Mouse (Mus musculus) liver, postnatal 0 days (tissue): ENCODE data around the gene Olfr66. TPM values are rescaled to one million over a fixed set of nuclear protein-coding genes. Genes with fewer than 3 reads are reported as not detected.
A peak's percentile ranks its signal among the peaks of the same experiment; 100 is the strongest.

ENCODE experiments used
- ATAC-seq: fragments of 200-750 bp; cut with Nextera tagmentation; 2 replicates; pipeline ENCODE4 v1.8.0; 2017; ENCODE audit warnings: mild to moderate bottlenecking, moderate library complexity
- DNase-seq: peaks from one replicate; pipeline ENCODE4 v3.0.0-alpha.2; 2016
- H3K27ac ChIP-seq: fragments of 300-500 bp; sonication (generic); 2 replicates; pipeline ENCODE4 v1.5.1; 2014; ENCODE audit warnings: antibody characterized with exemption, moderate library complexity, mild to moderate bottlenecking, low read depth
- H3K27me3 ChIP-seq: fragments of 300-500 bp; sonication (generic); 2 replicates; pipeline ENCODE4 v1.6.1; 2014; ENCODE audit warnings: low read length, control low read depth, mixed read lengths; ENCODE audit not compliant: insufficient read depth
- H3K36me3 ChIP-seq: fragments of 300-500 bp; sonication (generic); replicated peaks from 2 replicates; pipeline ENCODE4 v1.6.1; 2014; ENCODE audit warnings: mild to moderate bottlenecking, control low read depth, low read length, moderate library complexity, mixed read lengths; ENCODE audit not compliant: insufficient read depth
- H3K4me1 ChIP-seq: fragments of 300-500 bp; sonication (generic); 2 replicates; pipeline ENCODE4 v1.6.1; 2014; ENCODE audit warnings: antibody characterized with exemption, mild to moderate bottlenecking, control low read depth; ENCODE audit not compliant: insufficient read depth
- H3K4me2 ChIP-seq: fragments of 300-500 bp; sonication (generic); 2 replicates; pipeline ENCODE4 v1.6.1; 2014; ENCODE audit warnings: low read depth, mild to moderate bottlenecking, low read length, moderate library complexity, mixed read lengths
- H3K4me3 ChIP-seq: fragments of 300-500 bp; sonication (generic); 2 replicates; pipeline ENCODE4 v1.5.1; 2014; ENCODE audit warnings: low read depth, low read length
- H3K9ac ChIP-seq: fragments of 300-500 bp; sonication (generic); replicated peaks from 2 replicates; pipeline ENCODE4 v1.6.1; 2014; ENCODE audit warnings: mild to moderate bottlenecking, moderate library complexity
- H3K9me3 ChIP-seq: fragments of 300-500 bp; sonication (generic); 2 replicates; pipeline ENCODE4 v1.6.1; 2016; ENCODE audit warnings: mild to moderate bottlenecking, control low read depth, low read length, mixed read lengths
- CTCF ChIP-seq: sonication (generic); IDR thresholded peaks from 2 replicates; pipeline ENCODE4 v1.5.1; 2016; ENCODE audit warnings: antibody characterized with exemption, low read depth
- EP300 ChIP-seq: IDR thresholded peaks from 2 replicates; pipeline ENCODE4 v1.6.1; 2016; ENCODE audit warnings: antibody characterized with exemption, low read depth, mild to moderate bottlenecking
- WGBS: fragments of 180-500 bp; shearing (Covaris S2); extraction: QIAGEN DNeasy Blood & Tissue Kit; methylation state at CpG from one replicate; pipeline ENCODE4 v1.1.7; 2014; ENCODE audit not compliant: insufficient replicate concordance; 5-methylcytosine and 5-hydroxymethylcytosine counted together
- polyA plus RNA-seq: library from polyadenylated mRNA; unstranded; fragments of >200 nt; fragmentation: Nextera tagmentation; extraction: Ambion mirVana; gene quantifications from 2 replicates; pipeline ENCODE4 v1.2.1, GENCODE M21; 2015

Gene Olfr66
- polyA plus RNA-seq, 1 experiment from 2014 or later = not detected

DNA sequence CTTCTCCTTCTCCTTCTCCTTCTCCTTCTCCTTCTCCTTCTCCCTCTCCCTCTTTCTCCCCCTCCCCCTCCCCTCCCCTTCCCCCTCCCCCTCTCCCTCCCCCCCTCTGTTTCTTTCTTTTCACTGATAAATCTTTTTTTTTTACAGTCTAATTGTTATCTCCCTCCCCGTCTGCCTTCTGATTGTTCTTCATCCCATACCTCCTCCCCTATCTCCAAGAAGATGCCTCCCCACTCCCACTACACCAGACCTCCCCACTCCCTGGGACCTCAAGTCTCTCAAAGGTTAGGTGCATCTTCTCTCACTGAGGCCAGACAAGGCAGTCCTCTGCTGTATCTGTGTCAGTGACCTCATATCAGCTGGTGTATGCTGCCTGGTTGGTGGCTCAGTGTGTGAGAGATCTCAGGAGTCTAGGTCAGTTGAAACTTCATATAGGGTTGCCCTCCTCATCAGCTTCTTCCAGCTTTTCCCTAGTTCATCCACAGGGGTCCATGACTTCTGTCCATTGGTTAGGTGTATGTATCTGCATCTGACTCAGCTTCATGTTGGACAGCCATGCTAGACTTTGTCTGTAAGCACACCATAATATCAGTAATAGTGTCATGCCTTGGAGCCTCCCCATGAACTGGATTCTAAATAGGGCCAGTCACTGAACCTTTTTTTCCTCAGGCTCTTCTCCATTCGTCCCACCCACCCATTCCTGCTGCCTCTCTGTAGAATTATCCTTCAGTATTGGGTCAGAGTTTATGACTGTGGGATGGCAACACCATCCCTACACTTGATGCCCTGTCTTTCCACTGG lies 41.3 kb downstream of the Olfr66 start:
- Histone ChIP-seq H3K4me3 (no peak overlapping the region), H3K9me3 (no peaks in the 10 kb centered on the region), H3K36me3 (no peaks in the 10 kb centered on the region), H3K27ac (no peak overlapping the region), H3K4me1 (no peaks in the 10 kb centered on the region), H3K4me2 (no peak overlapping the region), H3K9ac (no peak overlapping the region), H3K27me3 (no peaks in the 10 kb centered on the region)
- no peak for TF ChIP-seq CTCF
- no peak for TF ChIP-seq EP300
- 23% methylated on average over 2 of the region's 2 CpGs for WGBS
- ATAC-seq (0 out of 2 replicates have a peak, but pooled peaks have one; percentile 17), DNase-seq (no peak)

DNA sequence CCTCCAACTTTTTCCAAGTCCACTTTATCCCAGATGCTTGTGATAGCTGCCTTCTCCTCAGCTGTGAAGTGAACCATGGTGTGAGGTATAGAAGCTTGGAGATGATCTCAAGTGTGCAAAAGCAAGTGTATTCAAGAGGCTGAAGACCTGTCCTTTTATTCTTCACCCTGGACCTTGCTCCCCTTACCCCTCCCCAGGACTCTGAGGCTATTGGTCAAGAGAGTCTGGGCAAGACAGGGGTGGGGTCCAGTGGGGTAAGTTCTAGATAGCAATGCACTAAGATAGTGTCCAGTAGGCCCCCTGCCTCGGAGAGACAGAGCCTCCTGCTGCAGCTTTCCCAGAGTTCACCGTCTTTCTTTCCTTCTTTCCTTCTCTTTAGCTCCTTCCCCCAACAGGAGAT lies 43.0 kb downstream of the Olfr66 start, which contains the start of gene Hbb-bh1:
TSS of gene Hbb-bh1 (minus strand) at position 131 of the 400 bp plus-strand sequence.
- no peak for ATAC-seq
- no peak within 1 kb of the TSS for H3K4me3 ChIP-seq
- no peaks in the 10 kb centered on the region for H3K36me3 ChIP-seq
- no peak within 1 kb of the TSS for H3K27ac ChIP-seq
- DNase-seq = no peak
- TF ChIP-seq CTCF = no peak
- no peak for TF ChIP-seq EP300
- no peak within 1 kb of the TSS for H3K4me2 ChIP-seq
- H3K4me1 ChIP-seq = no peaks in the 10 kb centered on the region
- no peak within 1 kb of the TSS for H3K9ac ChIP-seq
- no peaks in the 10 kb centered on the region for H3K27me3 ChIP-seq
- no peaks in the 10 kb centered on the region for H3K9me3 ChIP-seq
- WGBS = 73% methylated on average over 2 of the region's 2 CpGs

DNA sequence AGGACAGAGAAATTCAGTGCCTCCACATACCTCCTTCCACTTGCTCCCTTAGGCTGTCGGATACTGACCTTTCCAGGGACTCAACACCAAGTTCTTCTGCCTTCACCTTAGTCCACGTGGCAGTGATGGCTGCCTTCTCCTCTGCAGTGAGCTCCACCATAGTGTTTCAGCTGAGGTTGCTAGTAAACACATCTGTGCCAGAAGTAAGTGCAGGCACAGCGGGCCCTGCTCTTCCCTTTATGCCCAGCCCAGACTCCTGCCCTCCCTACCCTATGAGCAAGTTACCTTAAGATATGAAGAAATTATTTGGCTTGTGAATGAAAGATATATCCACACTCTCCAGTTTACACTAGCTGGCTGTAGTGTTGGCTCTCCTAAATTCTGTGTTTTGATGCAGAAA lies 45.8 kb downstream of the Olfr66 start, which contains the start of gene Hbb-bh2:
TSS of gene Hbb-bh2 (minus strand) at position 253 of the 400 bp plus-strand sequence.
- no peaks in the 10 kb centered on the region for H3K36me3 ChIP-seq
- 75% methylated on average over 3 of the region's 3 CpGs for WGBS
- no peak within 1 kb of the TSS for H3K4me3 ChIP-seq
- no peak for TF ChIP-seq EP300
- no peak for ATAC-seq
- no peaks in the 10 kb centered on the region for H3K4me1 ChIP-seq
- no peak within 1 kb of the TSS for H3K4me2 ChIP-seq
- DNase-seq = no peak
- H3K27me3 ChIP-seq = no peaks in the 10 kb centered on the region
- H3K9ac ChIP-seq = no peak within 1 kb of the TSS
- H3K27ac ChIP-seq = no peak within 1 kb of the TSS
- no peaks in the 10 kb centered on the region for H3K9me3 ChIP-seq

Other genes with a start within 250 kb of the Olfr66 start
- gene Olfr622, start 243.6 kb downstream of the Olfr66 start, polyA plus RNA-seq = not detected in 2 replicates
- not detected in 2 replicates for gene Olfr623, start 222.6 kb downstream of the Olfr66 start, polyA plus RNA-seq
- gene Olfr624, start 215.1 kb downstream of the Olfr66 start, polyA plus RNA-seq = 0.01 TPM in 1 of 2 replicates, not detected in the other
- not detected in 2 replicates for gene Olfr625-ps1, start 203.5 kb downstream of the Olfr66 start, polyA plus RNA-seq
- not detected in 2 replicates for gene Olfr243, start 171.6 kb downstream of the Olfr66 start, polyA plus RNA-seq
- gene Olfr628, start 155.9 kb downstream of the Olfr66 start, polyA plus RNA-seq = not detected in 2 replicates
- gene Olfr629, start 141.3 kb downstream of the Olfr66 start, polyA plus RNA-seq = 0.07 and 0.09 TPM in 2 replicates
- not detected in 2 replicates for gene Olfr630, start 128.9 kb downstream of the Olfr66 start, polyA plus RNA-seq
- gene Olfr69, start 114.7 kb downstream of the Olfr66 start, polyA plus RNA-seq = 0.04 TPM in 1 of 2 replicates, not detected in the other
- not detected in 2 replicates for gene Olfr68, start 106.6 kb downstream of the Olfr66 start, polyA plus RNA-seq
- 0.02 TPM in 1 of 2 replicates, not detected in the other for gene Olfr67, start 94.4 kb downstream of the Olfr66 start, polyA plus RNA-seq
- 16,738 and 17,184 TPM in 2 replicates for gene Hbb-bt, start 72.3 kb downstream of the Olfr66 start, polyA plus RNA-seq
- 51,353 and 55,260 TPM in 2 replicates for gene Hbb-bs, start 58.2 kb downstream of the Olfr66 start, polyA plus RNA-seq
- gene Hbb-bh2, start 45.7 kb downstream of the Olfr66 start, polyA plus RNA-seq = not detected in 2 replicates
- gene Hbb-bh1, start 43.1 kb downstream of the Olfr66 start, polyA plus RNA-seq = 1.8 and 2.5 TPM in 2 replicates
- gene Hbb-y, start 33.0 kb downstream of the Olfr66 start, polyA plus RNA-seq = 5.5 and 5.6 TPM in 2 replicates
- gene Olfr64, start 8.2 kb upstream of the Olfr66 start, polyA plus RNA-seq = not detected in 2 replicates
- gene Olfr65, start 17.2 kb upstream of the Olfr66 start, polyA plus RNA-seq = not detected in 2 replicates
- not detected in 2 replicates for gene Olfr631, start 42.6 kb upstream of the Olfr66 start, polyA plus RNA-seq
- gene Olfr632, start 48.1 kb upstream of the Olfr66 start, polyA plus RNA-seq = 0.06 TPM in 1 of 2 replicates, not detected in the other
- gene Olfr633, start 58.2 kb upstream of the Olfr66 start, polyA plus RNA-seq = not detected in 2 replicates
- gene Olfr635, start 84.9 kb upstream of the Olfr66 start, polyA plus RNA-seq = not detected in 2 replicates
- gene Olfr638, start 112.5 kb upstream of the Olfr66 start, polyA plus RNA-seq = not detected in 2 replicates
- gene Olfr639, start 131.1 kb upstream of the Olfr66 start, polyA plus RNA-seq = not detected in 2 replicates
- not detected in 2 replicates for gene Olfr640, start 139.3 kb upstream of the Olfr66 start, polyA plus RNA-seq
- not detected in 2 replicates for gene Olfr641, start 149.2 kb upstream of the Olfr66 start, polyA plus RNA-seq
- not detected in 2 replicates for gene Olfr642, start 166.4 kb upstream of the Olfr66 start, polyA plus RNA-seq
- gene 4930516K23Rik, start 175.2 kb upstream of the Olfr66 start, polyA plus RNA-seq = not detected in 2 replicates
- gene Olfr644, start 185.6 kb upstream of the Olfr66 start, polyA plus RNA-seq = not detected in 2 replicates
- not detected in 2 replicates for gene Olfr645, start 199.2 kb upstream of the Olfr66 start, polyA plus RNA-seq
- not detected in 2 replicates for gene Olfr646, start 218.6 kb upstream of the Olfr66 start, polyA plus RNA-seq
- not detected in 2 replicates for gene Ubqln5, start 243.6 kb upstream of the Olfr66 start, polyA plus RNA-seq